ENCODE assay signal across 7 mouse cellular contexts in the genomic region with DNA sequence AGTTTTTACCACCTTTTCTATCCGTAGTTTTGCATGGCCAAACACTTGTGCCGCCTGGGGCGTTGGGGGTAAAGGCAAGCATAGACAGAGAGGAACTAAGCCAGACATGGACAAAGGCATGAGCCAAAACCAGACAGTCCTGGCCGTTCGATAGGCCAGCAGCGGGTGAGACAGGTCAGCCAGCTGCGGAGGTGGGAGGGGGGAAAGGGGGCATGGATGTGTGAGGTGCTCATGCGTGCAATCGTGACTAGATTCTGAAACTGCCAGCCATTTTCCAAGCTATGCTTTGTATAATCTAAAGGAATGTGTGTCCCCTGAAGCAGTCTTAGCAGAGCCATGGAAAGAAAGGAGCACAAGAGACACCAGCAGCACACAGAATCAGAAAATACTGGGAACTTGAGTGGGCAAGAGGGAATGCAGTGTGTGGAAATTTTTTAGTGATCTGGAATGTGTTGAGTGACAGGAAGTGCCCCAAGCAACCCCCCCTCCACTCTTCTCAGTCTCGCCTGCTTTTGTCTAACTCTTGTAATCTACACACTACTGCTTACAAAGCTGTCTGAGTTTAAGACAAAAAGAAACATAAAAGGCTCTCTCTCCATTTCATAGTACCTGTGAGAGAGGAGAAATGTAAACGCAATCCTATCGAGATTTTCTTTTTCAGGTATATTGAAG.
DNase-seq lines count a peak whose midpoint lies in the region; ATAC-seq lines count a peak whose summit lies in the region.

No protein-coding gene starts in this region.

- H3K9me3 ChIP-seq in hindbrain, embryonic 16.5 days (ENCODE audit: control insufficient read depth, low read length) = no peaks in the 10 kb centered on the region

- peak overlapping the region; percentile 62 for H3K9ac ChIP-seq in hindbrain, embryonic 16.5 days (ENCODE audit: low read depth, low read length)

- no peaks in the 10 kb centered on the region for H3K36me3 ChIP-seq in hindbrain, embryonic 16.5 days (ENCODE audit: control insufficient read depth, insufficient read depth, low read length)

- intact Hi-C loops in left cerebral cortex, postnatal 14 days (cut with DNase I) = no loop called here

- ATAC-seq in hindbrain, embryonic 16.5 days = peak; percentile 85
- peak; percentile 76 for ATAC-seq in megakaryocyte progenitor cell, adult 5-6 weeks (replicated peaks; ENCODE audit: poor library complexity)

- DNase-seq in adrenal gland, adult (ENCODE audit: inconsistent age in 2 of 2, low spot score in 1 of 2) = peak; percentile 73 to 91
- DNase-seq in cerebellum, postnatal 4 days (ENCODE audit: low spot score in 2 of 2) = peak; percentile 21 to 47
- peak; percentile 35 to 56 for DNase-seq in gastrocnemius, adult 8-10 months (ENCODE audit: low spot score in 2 of 2)
- peak; percentile 23 to 62 for DNase-seq in left cerebral cortex, postnatal 14 days (ENCODE audit: low spot score in 2 of 2)
- peak; percentile 38 for DNase-seq in right cerebral cortex, postnatal 14 days

- peak overlapping the region; percentile 84 for H3K27ac ChIP-seq in hindbrain, embryonic 16.5 days (ENCODE audit: low read depth, low read length)

- peak overlapping the region; percentile 74 for H3K4me2 ChIP-seq in hindbrain, embryonic 16.5 days (ENCODE audit: low read length)

- peak overlapping the region; percentile 50 for H3K4me3 ChIP-seq in hindbrain, embryonic 16.5 days (ENCODE audit: low read length)

- H3K27me3 ChIP-seq in hindbrain, embryonic 16.5 days (replicated peaks; ENCODE audit: control insufficient read depth, insufficient read depth, low read length) = no peaks in the 10 kb centered on the region

- WGBS in hindbrain, embryonic 16.5 days = 1% methylated on average over 12 of the region's 12 CpGs

- peaks cover 8% of the 10 kb centered on the region for H3K4me1 ChIP-seq in hindbrain, embryonic 16.5 days (ENCODE audit: control insufficient read depth, insufficient read depth, low read depth, low read length)

Comparison
In these comparisons a context has a peak if more than half of its experiments do, and no peak if none do; other contexts are left out.
1. Peak in every context shown above with its lines: DNase-seq, ATAC-seq, H3K4me3 ChIP-seq and H3K27ac ChIP-seq.